Mouse (Mus musculus) central nervous system, embryonic 18 days (tissue): ENCODE measurements around the gene Gm9767. TPM values are rescaled to one million over a fixed set of nuclear protein-coding genes. Genes with fewer than 3 reads are reported as not detected.

Experiments used
- polyA plus RNA-seq: library from polyadenylated mRNA; depleted of rRNA; stranded (reverse); fragments of >200 nt; gene quantifications from 2 replicates; pipeline ENCODE4 v1.2.3, GENCODE M21; 2012; rRNA removed

Gm9767 gene
- 0.95 and 1.1 TPM in 2 replicates for polyA plus RNA-seq

GRCm38 (mm10) chr10:26077671-26078481 is at the start of gene Gm9767:
Gene Gm9767, plus strand, starts transcription at chr10:26078255.

GRCm38 (mm10) chr10:26078521-26079142 is 577 bp downstream of the Gm9767 start, which contains the start of gene Tmem200a:
Gene Tmem200a, minus strand, starts transcription at chr10:26079052.

Other genes starting within 250 kb of the Gm9767 start
- 19.4 TPM in 2 replicates for gene Tmem200a, start 797 bp downstream of the Gm9767 start, polyA plus RNA-seq
- gene Samd3, start 151.5 kb downstream of the Gm9767 start, polyA plus RNA-seq = 2.7 and 3.8 TPM in 2 replicates